Mouse (Mus musculus) limb, embryonic 11.5 days (tissue): ENCODE measurements around the gene Bcl2a1c. TPM values are rescaled to one million over a fixed set of nuclear protein-coding genes. Genes with fewer than 3 reads are reported as not detected.
"Not testable (repeated sequence)": the region's sequence is repeated elsewhere in the genome, so short reads cannot be mapped to it uniquely, and the experiment has no call there.

Experiments used
- ATAC-seq: fragments of 200-750 bp; cut with Nextera tagmentation; 2 replicates; pipeline ENCODE4 v1.8.0; 2017; ENCODE audit warnings: low read depth; ENCODE audit not compliant: insufficient number of reproducible peaks, low FRiP score, low TSS enrichment
- DNase-seq: peaks from one replicate; pipeline ENCODE4 v3.0.0-alpha.2; 2015; ENCODE audit warnings: low spot score
- H3K27ac ChIP-seq: fragments of 300-500 bp; sonication (generic); replicated peaks from 2 replicates; pipeline ENCODE4 v1.5.1; 2014; ENCODE audit warnings: low read depth, mild to moderate bottlenecking, low read length
- H3K27me3 ChIP-seq: fragments of 300-500 bp; sonication (generic); 2 replicates; pipeline ENCODE4 v1.6.1; 2014; ENCODE audit warnings: mild to moderate bottlenecking, low read length, mixed read lengths; ENCODE audit not compliant: control insufficient read depth, insufficient read depth
- H3K36me3 ChIP-seq: fragments of 300-500 bp; sonication (generic); 2 replicates; pipeline ENCODE4 v1.6.1; 2014; ENCODE audit warnings: mild to moderate bottlenecking, low read length, moderate library complexity, mixed read lengths; ENCODE audit not compliant: control insufficient read depth, insufficient read depth
- H3K4me1 ChIP-seq: fragments of 300-500 bp; sonication (generic); 2 replicates; pipeline ENCODE4 v1.6.1; 2014; ENCODE audit warnings: low read length, mixed read lengths; ENCODE audit not compliant: control insufficient read depth, insufficient read depth
- H3K4me2 ChIP-seq: fragments of 300-500 bp; sonication (generic); 2 replicates; pipeline ENCODE4 v1.6.1; 2014; ENCODE audit warnings: low read depth, mild to moderate bottlenecking, moderate library complexity; ENCODE audit not compliant: severe bottlenecking
- H3K4me3 ChIP-seq: fragments of 300-500 bp; sonication (generic); 2 replicates; pipeline ENCODE4 v1.5.1; 2014; ENCODE audit warnings: low read depth, low read length
- H3K9ac ChIP-seq: fragments of 300-500 bp; sonication (generic); 2 replicates; pipeline ENCODE4 v1.6.1; 2014; ENCODE audit warnings: mild to moderate bottlenecking, low read length
- H3K9me3 ChIP-seq: fragments of 300-500 bp; sonication (generic); 2 replicates; pipeline ENCODE4 v1.6.1; 2016; ENCODE audit warnings: low read length; ENCODE audit not compliant: control insufficient read depth
- WGBS: fragments of 180-500 bp; shearing (Covaris S2); extraction: QIAGEN DNeasy Blood & Tissue Kit; methylation state at CpG from one replicate; pipeline ENCODE4 v1.1.7; 2014; 5-methylcytosine and 5-hydroxymethylcytosine counted together
- polyA plus RNA-seq: library from polyadenylated mRNA; unstranded; fragments of >200 nt; fragmentation: Nextera tagmentation; extraction: Ambion mirVana; gene quantifications from 2 replicates; pipeline ENCODE4 v1.2.1, GENCODE M21; 2014

The Bcl2a1c gene
- polyA plus RNA-seq = not detected in 2 replicates

DNA sequence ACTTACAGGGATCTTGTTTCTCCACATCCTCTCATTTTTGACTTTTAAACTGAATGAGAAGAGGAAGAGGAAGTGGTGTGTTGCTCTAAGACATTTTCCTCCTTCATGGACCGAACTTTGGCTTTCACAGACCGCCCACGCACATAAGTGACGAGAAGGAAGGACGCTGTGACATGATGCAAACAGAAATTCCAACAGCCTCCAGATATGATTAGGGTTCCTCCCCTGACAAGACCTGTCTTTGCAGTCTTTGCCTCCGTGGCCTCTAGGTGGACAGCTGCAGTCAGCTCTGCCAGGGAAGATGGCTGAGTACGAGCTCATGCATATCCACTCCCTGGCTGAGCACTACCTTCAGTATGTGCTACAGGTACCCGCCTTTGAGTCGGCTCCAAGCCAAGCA, at the start of gene Bcl2a1c:
TSS of gene Bcl2a1c (plus strand) at position 281 of the 400 bp plus-strand sequence.
- H3K9me3 ChIP-seq, H3K27ac ChIP-seq, H3K4me3 ChIP-seq, H3K4me2 ChIP-seq, DNase-seq, H3K9ac ChIP-seq, H3K27me3 ChIP-seq, H3K36me3 ChIP-seq, ATAC-seq, H3K4me1 ChIP-seq: not testable (repeated sequence)
- 79% methylated on average over 9 of the region's 9 CpGs for WGBS

- ATAC-seq = not testable (repeated sequence)
These were observed 24.0 kb upstream of the Bcl2a1c start for GRCm38 (mm10) chr9:114305957-114306356.

DNA sequence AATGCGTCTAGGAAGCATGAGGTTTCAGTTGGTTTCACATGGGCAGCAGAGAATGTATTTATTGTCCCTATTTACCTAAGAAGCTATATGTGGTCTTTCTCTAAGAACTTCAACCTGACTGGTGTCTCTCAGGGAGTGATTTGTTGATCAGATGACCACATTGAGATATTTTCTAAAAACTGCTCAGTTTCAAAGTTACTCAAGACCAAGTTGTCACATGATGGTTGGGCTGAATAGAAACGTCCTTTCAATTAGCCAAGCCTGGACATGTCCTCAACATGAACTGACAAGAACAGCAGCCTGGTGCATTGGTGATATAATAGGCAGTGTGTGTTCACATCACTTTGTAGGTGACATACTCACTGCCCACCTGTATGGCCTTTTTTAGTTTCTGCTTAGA, 18.2 kb upstream of the Bcl2a1c start:
- H3K36me3 ChIP-seq, H3K4me2 ChIP-seq, ATAC-seq, H3K4me3 ChIP-seq, H3K9ac ChIP-seq, H3K4me1 ChIP-seq, DNase-seq, H3K9me3 ChIP-seq, H3K27me3 ChIP-seq, H3K27ac ChIP-seq: not testable (repeated sequence)
- 78% methylated on average over 2 of the region's 2 CpGs for whole genome bisulfite sequencing

More at GRCm38 (mm10) chr9:114305957-114306356, 24.0 kb upstream of the Bcl2a1c start:
- H3K9me3 ChIP-seq, H3K4me2 ChIP-seq, H3K27ac ChIP-seq, H3K27me3 ChIP-seq, DNase-seq, H3K9ac ChIP-seq, H3K4me1 ChIP-seq, H3K4me3 ChIP-seq, H3K36me3 ChIP-seq: not testable (repeated sequence)

DNA sequence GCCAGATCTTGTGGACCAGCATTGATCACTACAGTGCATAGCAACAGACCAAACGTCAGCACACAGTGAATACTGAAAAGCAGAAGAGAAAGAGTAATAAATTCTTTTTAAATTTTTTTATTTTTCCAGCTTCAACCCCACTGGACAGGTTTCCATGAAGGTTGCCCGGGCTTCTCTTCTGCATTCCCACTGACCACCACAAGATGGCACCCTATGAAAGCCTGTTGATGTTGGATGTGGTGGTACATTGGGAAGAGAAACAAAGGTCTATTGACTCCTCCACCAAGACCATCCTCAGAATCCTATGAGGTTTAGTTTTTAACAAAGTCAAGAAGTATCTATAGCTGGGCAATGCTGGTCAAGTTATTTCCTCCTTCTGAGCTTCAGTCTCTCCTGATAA, 11.9 kb upstream of the Bcl2a1c start:
- no peak overlapping the region for H3K4me2 ChIP-seq
- no peak overlapping the region for H3K27ac ChIP-seq
- 5% methylated on average over 2 of the region's 2 CpGs for WGBS
- no peak overlapping the region for H3K4me3 ChIP-seq
- no peak overlapping the region for H3K9ac ChIP-seq
- 0 out of 2 replicates have a peak, but pooled peaks have one; percentile 6 for ATAC-seq
- no peaks in the 10 kb centered on the region for H3K36me3 ChIP-seq
- peak; percentile 82 for DNase-seq
- no peaks in the 10 kb centered on the region for H3K9me3 ChIP-seq
- no peaks in the 10 kb centered on the region for H3K27me3 ChIP-seq
- H3K4me1 ChIP-seq = no peaks in the 10 kb centered on the region

GRCm38 (mm10) chr9:114326011-114326748, 3.8 kb upstream of the Bcl2a1c start:
- no peak overlapping the region for H3K4me2 ChIP-seq
- no peak overlapping the region for H3K4me3 ChIP-seq
- H3K27ac ChIP-seq = no peak overlapping the region
- no peaks in the 10 kb centered on the region for H3K4me1 ChIP-seq
- WGBS = 72% methylated on average over 3 of the region's 3 CpGs
- no peak overlapping the region for H3K9ac ChIP-seq
- no peaks in the 10 kb centered on the region for H3K9me3 ChIP-seq
- DNase-seq (no peak), ATAC-seq (no peak)
- no peaks in the 10 kb centered on the region for H3K27me3 ChIP-seq
- H3K36me3 ChIP-seq = no peaks in the 10 kb centered on the region

GRCm38 (mm10) chr9:114328332-114328731, 1.6 kb upstream of the Bcl2a1c start:
- H3K27me3 ChIP-seq, H3K9me3 ChIP-seq, H3K27ac ChIP-seq, H3K4me1 ChIP-seq, DNase-seq, H3K9ac ChIP-seq, H3K4me2 ChIP-seq, H3K36me3 ChIP-seq, H3K4me3 ChIP-seq, ATAC-seq: not testable (repeated sequence)

GRCm38 (mm10) chr9:114367783-114368470, 38.0 kb downstream of the Bcl2a1c start:
- Histone ChIP-seq H3K4me1 (no peaks in the 10 kb centered on the region), H3K4me3 (peak overlapping the region; percentile 43), H3K9ac (peak overlapping the region; percentile 68), H3K9me3 (no peaks in the 10 kb centered on the region), H3K27ac (no peak overlapping the region), H3K27me3 (no peaks in the 10 kb centered on the region), H3K4me2 (peak overlapping the region; percentile 80), H3K36me3 (no peaks in the 10 kb centered on the region)
- DNase-seq = peak; percentile 80
- peak; percentile 77 for ATAC-seq
- WGBS = 1% methylated on average over 48 of the region's 48 CpGs

DNA sequence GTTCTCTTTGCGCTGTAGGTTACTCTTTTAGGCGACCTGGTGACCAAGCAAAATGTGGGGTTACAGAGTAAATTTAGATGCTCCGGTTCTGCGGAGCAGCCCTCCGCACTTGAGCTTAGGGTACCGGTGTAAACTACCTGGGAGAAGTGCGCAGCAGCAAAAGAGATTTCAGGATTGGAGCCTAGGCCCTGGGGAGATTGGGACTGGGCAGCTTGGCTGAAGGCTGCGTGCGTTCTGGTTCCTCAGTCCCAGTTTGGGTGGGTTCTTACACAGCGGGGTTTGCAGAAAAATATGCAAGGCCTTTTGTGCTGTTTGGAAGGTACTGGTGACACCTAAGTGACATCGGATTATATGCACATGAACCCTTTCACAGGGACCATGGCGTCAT, 38.5 kb downstream of the Bcl2a1c start:
- Histone ChIP-seq H3K36me3 (no peaks in the 10 kb centered on the region), H3K4me3 (peak overlapping the region; percentile 43), H3K27me3 (no peaks in the 10 kb centered on the region), H3K4me2 (peak overlapping the region; percentile 80), H3K4me1 (no peaks in the 10 kb centered on the region), H3K9ac (peak overlapping the region; percentile 68), H3K27ac (no peak overlapping the region), H3K9me3 (no peaks in the 10 kb centered on the region)
- 11% methylated on average over 12 of the region's 12 CpGs for WGBS
- DNase-seq (no peak), ATAC-seq (no peak)
